Mouse (Mus musculus) urinary bladder, adult 2 months (tissue): ENCODE measurements around the gene Trim47. TPM values are rescaled to one million over a fixed set of nuclear protein-coding genes. Genes with fewer than 3 reads are reported as not detected.
"Not testable (repeated sequence)": the region's sequence is repeated elsewhere in the genome, so short reads cannot be mapped to it uniquely, and the experiment has no call there.

Source experiments
- DNase-seq: peaks from one replicate; pipeline ENCODE4 v3.0.0; 2022; ENCODE audit warnings: low spot score
- polyA plus RNA-seq: library from polyadenylated mRNA; depleted of rRNA; stranded (reverse); fragments of >200 nt; gene quantifications from 2 replicates; pipeline ENCODE4 v1.2.3, GENCODE M21; 2012

Gene Trim47
- polyA plus RNA-seq, 1 experiment, result 33.1 TPM

DNA sequence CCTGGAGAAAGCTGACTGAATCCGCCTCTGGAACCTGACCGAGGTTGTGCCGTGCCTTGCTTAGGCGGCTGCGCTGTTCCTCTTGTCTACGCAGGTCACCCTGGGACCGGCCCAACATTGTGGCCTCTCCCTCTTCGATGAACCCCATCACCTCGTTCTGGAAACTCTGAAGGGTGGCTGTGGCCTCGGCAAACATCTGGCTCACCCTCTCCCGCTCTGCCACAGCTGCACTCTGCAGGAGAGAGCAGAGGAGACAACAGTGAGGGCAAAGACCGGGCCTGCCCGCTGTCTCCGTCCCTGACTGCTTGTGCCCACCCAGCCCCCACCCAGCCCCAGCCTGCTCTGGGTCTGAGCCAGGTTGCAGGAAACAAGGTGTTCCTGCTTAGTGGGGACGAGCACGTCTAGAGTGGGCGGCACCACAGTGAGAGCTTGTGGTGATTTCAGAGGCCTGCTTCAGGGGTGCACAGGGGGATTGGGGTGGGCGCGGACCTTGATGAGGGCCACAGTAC, 19.2 kb downstream of the Trim47 start:
- no peak for DNase-seq

DNA sequence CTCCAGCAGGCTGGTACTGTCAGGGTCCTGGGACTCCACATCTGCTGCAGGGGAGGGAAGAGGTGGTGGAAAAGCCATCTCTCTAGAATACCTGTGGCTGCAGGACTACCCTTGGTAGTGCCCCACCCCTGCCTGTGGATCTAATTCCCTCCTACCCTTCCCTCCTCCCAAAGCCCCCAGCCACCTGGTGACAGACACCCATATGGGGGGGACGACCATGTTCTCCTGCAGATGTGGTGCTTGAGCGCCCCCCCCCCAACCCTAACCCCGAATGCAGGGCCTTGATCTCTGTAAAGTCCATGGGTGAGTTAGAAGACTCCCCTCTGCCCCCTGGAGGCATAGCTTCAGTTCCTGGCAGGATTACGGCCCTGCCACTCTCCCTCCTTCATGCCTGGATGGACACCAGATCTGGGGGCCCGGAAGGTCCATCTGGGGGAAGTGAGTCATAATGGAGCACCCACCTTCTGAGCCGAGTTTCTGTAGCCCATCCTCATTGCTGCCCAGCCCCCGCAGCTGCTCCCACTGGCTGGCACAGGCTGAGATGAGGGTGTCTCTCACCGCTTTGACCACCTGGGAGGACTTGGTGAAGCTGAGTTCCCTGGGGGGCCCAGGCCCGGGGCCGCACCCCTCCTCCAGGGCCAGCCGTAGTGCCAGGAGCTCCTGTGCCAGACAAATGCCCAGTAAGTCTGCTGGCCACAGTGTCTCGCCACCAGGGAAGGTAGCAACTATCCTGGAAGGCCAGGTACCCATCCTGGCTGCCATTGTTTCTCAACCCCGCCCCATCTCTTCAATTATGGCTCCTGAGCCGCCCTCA, 19.8 kb downstream of the Trim47 start:
- no peak for DNase-seq

DNA sequence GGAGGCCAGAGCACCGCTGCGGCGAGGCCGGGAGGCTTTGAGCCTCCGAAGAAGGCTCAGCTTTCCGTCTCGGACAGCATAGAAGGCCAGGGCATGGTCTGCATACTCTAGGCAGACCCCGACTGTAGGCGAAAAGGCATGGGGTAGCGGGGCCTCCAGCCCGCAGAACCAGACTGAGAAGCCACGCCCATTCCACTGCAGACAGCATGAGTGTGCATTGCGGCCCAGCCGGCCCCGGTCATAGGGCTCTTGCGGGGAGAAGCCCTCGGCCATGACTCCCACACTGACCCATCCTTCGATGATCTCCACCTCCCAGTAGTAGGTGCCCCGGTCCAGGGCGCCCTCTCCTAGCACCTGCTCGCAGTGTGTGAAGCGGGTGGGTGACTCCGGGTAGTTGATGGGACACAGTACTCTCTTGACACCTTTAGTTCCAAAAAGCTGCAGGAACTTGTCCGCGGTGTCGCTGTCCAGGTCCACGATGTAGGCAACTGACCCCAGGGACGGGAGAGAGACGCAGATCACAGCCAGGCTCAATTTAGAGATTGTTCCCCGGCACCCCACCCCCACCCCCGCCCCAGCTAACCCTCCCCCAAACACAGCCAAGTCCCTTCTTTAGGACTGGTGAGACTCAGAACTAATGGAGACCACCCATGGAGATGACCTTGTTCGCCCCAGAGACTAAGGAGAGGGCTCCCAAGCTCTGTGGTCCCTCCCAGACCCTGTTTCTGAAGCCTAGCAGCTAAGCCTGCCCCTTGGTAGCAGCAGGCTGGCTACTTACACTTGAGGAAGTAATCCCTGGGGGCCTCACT, 20.7 kb downstream of the Trim47 start:
- DNase-seq, result no peak

DNA sequence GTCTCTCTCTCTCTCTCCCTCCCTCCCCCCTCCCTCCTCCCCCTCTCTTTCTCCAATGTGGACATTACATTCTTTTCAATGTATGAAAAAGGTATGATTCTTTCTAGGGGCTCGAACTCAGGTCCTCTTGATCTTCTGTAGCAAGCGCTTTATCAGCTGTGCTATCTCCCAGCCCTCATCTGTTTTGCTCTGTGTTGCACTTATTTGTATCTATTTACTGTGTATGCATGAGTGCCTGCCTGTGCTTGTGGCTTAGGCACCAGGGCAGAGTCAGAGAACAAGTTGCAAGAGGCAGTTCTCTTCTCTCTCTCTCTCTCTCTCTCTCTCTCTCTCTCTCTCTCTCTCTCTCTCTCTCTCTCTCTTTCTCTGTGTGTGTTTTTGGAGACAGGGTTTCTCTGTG, 21.9 kb downstream of the Trim47 start:
- no peak for DNase-seq

DNA sequence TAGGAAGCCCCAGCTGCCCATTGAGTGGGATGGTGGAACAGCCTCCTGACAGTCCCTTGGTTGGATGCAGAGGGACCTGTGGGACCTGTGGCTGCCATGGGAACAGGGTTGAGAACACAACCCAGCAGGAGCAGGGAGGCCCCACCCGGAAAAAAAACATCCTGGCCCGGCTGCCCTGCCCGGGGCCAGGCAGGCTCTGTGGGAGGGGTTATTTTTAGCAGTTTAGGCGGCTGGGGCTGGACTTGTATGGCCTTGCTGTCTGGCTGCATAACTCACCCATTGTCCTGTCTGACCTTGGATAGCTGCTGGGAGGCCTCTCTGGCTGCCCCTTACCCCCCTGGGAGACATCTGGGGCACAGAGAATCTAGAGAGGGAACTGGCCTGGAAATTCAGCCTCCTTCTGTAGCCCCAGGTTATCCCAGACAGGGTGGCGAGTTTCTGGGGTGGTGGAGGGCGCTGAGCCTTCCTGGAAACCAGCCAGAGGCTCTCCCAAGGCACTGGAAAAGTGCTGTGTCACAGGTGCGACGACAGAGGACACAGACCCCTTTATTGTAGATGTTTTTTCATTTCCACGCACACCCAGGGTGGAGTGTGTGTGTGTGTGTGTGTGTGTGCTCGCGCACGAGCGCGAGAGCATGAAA, 22.9 kb downstream of the Trim47 start:
- no peak for DNase-seq

DNA sequence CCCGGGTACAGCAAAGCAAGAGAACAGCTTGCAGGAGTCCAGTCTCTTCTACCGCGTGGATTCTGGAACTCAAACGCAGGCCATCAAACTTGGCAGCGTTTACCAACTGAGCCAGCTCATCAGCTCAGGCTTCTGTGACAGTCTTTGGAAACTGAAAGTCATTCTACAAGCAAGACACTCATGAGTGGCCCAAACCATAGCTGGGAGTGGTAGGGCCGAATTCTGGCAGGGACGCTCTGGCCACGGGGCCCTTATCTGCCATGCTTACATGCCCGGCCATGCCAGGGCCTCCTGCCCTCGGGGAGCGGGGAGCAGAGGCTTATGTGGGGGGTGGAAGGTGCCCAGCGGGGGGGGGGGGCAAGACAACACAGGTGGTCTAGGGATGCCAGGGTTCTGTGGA, 23.4 kb downstream of the Trim47 start:
- no peak for DNase-seq

DNA sequence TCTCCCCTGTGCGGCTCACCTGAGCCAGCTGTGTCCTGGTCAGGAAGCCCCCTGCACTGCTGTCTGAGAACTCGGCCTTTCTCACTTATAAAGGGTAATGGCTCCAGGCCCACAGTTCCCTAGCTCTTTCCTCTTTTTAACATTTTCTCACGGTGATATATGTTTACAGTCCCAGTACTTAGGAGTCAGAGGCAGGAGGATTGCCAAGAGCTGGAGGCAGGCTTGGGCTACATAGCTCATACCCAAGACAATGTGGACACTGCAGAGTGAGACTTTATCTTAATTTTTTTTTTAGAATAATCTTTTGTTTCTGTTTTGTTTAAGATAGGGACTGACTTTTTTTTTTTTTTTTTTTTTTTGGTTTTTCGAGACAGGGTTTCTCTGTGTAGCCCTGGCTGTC, 24.5 kb downstream of the Trim47 start:
- DNase-seq, result no peak

DNA sequence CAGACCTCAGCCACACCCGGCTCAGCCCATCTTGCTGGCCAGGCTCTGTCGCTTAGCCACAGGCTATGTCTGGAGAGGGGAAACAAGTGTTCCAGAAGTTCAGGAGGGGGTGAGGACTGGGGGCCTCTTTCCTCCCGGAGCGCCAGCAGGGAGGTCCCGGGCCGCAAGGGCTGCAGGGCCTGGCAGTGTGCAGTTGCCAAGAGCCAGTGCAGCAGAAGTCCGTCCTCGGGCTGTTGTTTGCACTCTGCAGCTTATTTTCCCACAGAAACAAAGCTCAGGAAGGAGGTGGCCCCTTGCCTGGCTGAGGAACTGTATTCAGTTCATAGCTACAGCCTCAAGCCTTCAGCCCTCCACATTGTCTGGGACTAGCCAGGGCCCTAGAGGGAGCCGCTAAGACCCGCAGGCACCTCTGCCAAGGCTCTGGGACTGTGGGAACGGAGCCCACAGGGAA, 25.1 kb downstream of the Trim47 start:
- no peak for DNase-seq

DNA sequence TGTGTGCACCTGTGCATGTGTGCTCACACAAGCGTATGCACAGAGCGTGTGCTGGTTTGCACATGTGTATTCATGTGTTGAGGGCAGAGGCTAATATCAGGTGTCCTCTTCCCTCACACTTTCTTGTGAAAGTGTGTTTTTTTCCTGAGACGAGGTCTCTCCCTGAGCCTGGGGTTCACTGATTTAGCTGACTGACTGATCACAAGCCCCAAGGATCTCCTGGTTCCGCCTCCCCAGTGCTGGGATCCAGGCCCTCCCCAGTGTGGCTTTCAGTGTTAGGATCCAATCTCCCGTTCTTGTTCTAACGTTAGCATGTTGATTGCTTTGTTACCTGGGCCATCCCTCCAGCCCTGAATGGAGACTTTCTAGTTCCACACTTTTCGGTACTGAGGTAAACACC, 26.2 kb downstream of the Trim47 start:
- no peak for DNase-seq

DNA sequence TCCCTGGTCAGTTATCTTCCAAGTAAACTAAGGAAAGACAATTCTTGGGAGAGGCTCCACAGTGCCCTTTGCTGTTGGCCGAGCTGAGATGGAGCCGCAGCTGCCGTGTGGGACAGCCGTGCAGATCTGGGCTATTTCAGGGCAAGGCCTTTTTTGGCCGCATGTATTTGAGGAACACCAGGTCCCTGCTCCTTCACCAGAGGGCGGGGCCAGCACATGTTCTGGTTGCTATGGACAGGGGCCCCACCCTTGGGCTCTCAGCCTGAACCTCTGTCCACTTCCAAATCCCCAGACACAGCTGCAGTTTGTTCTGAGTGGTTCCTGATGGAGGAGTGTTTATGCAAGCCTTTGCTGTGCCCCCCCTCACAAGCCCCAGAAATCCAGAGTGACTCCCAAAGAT, 26.6 kb downstream of the Trim47 start:
- no peak for DNase-seq

DNA sequence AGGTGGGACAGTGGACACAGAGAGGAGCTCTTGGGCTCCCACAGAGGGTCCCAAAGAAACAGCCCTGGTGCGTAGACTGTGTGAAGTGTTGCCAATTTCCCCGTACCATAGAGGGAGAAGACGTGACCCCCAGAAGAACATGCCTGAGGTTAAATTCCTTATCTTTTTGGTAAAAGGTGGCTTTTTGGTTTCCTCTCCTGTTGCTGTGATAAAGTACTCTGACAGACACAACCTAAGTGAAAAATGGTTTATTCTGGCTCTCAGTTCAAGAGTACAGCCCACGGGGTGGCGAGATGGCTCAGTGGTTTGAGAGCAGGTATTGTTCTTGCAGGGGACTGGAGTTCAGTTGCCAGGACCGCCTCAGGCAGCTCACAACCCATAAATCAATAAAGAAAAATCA, 27.5 kb downstream of the Trim47 start:
- no peak for DNase-seq

DNA sequence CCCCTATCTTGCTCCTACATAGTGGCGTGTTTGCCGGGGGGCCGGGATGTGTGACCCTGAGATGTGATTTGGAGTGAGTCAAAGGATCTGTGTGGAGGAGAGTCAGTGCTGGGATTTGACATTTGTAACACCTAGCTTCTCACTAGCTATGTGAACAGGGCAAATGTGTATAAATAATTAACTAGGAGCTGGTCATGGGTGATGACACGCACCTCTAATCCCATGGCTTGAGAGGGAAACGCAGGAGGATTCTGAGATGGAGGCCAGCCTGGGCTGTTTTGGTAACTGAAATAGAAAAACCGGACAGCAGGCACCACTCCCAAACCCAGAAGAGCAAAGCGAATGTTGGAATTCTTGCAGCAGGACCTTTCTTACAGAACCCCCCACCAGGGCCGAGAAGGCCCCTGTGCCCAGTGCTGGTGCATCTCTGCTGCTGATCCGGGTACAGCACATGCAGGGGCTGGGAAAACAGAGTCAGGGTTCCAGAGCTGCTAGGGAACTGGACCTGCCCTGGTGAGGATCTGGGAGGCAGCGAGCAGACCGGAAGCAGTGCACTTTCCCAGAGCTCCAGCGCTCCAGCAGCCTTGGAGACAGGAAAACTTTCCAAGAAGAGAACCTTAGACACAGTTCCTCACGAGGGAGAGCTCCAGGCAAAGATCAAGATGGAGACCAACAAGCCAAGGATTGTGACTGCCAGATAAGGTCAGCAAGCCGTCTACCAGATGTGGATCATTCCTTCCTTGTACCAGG, 28.1 kb downstream of the Trim47 start:
- no peak for DNase-seq

DNA sequence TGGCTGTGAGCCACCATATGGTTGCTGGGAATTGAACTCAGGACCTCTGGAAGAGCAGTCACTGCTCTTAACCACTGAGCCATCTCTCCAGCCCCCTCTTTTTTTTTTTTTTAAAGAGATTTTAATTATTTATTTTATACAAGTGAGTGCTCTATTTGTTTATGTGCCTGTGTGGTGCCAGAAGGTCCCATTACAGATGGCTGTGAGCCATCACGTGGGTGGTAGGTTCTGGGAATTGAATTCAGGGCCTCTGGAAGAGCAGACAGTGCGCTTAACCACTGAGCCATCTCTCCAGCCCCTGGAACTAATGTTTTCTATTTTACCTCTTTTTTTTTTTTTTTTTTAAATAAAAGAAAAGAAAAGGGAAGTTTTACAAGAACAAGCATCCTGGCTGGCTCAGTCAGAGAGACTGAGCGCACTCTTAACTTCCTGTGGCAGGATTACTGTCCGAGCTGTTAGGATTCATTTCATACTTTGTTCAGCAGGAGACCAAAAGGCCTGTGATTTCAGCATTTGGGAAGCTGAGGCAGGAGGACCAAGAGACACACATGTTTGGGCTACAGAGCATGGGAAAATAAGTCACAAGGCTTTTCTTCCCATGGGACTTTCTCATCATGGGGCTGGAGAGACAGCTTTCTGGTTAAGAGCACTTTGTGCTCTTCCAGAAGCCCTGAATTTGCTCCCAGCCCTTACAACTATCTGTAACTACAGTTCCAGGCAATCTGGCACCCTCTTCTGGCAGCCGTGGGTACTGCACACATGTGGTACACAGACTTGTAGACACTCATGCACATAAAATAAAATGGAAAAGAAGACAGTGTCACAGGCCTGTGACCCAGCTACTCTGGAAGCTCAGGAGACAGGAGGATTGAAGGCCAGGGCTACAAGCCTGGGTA, 30.5 kb downstream of the Trim47 start:
- DNase-seq, result no peak

DNA sequence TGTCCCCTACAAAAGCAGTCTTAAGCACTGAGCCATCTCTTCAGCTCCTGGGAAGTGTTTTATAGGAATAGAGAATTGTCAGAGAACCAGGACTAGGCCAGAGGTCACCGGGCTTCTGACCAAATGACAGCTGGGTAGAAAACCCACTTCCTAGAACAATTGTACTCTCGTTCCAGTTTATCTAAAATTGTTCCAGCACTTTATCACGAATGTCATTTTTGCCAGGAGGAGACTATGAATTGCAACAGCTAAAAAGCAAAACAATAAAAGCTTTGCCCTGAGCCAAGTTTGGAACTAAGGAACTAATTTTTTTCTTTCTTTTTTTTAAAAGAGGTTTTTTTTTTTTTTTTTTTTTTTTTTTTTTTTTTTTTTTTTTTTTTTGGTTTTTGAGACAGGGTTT, 31.4 kb downstream of the Trim47 start:
- no peak for DNase-seq

DNA sequence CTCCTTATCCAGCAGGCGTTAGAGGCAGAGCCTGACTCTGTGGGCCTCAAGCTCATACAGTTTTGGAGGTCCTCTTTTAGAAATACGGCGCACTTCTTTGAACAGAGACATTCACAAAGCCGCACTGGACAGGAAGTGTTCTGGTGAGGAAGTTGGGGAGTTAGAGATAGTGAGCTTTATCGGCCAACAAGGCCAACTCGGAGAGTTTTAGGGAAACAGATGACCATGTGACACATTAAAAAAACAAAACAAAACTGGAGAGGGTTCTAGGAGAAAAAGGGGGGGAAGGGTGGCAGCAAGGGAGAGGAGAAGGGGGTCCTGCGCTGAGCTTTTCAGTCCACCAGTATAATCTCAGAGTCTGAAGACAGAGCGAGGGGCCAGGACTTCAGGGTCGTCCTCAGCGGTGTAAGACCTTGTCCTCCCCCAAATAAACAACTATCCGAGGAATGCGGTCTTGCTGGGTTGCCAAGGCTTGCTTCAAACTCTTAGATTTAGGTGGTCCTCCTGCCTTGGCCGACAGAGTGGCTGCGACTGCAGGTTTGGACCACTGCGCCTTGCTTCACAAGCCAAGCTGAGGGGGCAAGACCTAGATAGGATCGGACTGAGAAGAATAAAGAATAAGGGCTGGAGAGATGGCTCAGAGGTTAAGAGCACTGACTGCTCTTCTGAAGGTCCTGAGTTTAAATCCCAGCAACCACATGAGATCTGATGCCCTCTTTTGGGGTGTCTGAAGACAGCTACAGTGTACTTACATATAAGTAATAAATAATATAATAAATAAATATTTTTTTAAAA, 33.0 kb downstream of the Trim47 start:
- DNase-seq, result no peak

DNA sequence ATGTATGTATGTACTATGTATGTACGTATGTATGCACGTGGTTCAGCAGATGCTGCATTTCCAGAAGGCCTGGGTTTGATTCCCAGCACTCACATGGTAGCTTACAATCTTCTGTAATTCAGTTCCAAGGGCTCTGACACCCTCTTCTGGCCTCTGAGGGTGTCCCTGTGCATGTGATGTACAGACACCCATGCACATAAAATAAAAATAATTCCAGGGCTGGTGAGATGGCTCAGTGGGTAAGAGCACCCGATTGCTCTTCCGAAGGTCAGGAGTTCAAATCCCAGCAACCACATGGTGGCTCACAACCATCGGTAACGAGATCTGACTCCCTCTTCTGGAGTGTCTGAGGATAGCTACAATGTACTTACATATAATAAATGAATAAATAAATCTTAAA, 34.1 kb downstream of the Trim47 start:
- not testable (repeated sequence) for DNase-seq

DNA sequence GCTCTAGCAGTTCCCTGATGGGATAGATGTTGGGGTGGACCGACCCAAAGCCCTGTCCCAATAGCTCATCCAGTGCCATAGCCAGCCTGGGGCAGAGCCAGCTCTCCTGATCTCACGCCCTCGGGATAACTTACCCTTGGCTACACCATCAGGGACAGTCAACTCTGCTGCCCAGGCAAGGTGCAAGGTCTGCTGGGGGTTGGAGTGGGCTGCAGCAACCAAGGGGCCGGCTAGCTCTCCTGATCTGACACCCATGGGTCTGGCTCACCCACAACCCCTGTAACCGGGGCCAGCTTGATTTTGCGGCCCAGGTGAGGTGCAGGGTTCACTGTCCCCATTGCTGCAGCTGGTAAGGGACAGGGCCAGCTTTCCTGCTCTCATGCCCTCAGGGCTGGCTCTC, 35.4 kb downstream of the Trim47 start:
- DNase-seq, result no peak

DNA sequence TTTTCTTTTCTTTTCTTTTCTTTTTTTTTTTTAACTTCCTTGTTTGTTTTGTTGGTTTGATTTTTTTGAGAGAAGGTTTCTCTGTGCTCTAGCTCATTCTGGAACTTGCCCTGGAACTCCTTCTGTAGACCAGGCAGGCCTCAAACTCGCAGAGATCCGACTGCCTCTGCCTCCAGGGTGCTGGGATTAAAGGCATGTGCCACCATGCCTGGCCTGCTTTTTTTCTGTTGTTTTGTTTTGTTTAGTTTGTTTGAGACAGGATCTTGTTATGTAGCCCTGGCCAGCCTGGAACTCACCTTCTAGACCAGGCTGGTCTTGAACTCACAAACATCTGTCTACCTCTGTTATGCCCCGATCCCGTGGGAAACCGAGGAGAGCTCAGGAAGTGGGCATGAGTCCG, 37.5 kb downstream of the Trim47 start:
- DNase-seq, result no peak

DNA sequence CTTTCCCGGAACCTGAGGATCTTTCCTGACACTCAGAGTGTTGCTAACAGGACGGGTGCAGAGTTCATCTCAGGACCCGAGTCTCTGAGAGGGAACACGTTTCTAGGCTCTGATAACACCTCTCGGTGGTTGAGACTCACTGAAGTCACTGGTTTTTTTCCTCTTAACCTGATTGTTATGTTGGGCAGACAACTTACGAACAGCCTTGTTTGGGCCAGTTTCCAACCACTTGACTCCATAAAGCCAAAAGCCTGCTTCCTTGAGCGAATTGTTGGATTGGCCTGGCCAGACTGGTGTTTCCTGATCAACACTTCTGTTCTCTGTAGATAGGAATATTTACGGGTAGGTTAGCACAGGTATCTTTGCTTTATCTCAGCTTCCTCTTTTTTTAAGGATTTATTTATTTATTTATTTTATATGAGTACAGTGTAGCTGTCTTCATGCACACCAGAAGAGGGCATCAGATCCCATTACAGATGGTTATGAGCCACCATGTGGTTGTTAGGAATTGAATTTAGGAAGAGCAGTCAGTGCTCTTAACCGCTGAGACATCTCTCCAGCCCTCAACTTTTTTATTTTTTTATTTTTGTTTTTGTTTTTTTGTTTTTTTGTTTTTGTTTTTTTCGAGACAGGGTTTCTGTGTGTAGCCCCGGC, 38.1 kb downstream of the Trim47 start:
- no peak for DNase-seq
